Mouse (Mus musculus) hindbrain, embryonic 16.5 days (tissue): ENCODE measurements at regions not wholly inside any gene's neighbourhood (a gene's known extent, or its start where the extent isn't known, plus 50 kb on each side); places are given as distances from the start of the nearest gene placed in this dataset.
"Not testable (repeated sequence)": the region's sequence is repeated elsewhere in the genome, so short reads cannot be mapped to it uniquely, and the experiment has no call there.

Experiments used
- ATAC-seq: fragments of 200-750 bp; cut with Nextera tagmentation; 2 replicates; pipeline ENCODE4 v1.8.0; 2017; ENCODE audit warnings: moderate TSS enrichment, moderate library complexity
- H3K27ac ChIP-seq: fragments of 300-500 bp; sonication (generic); 2 replicates; pipeline ENCODE4 v1.5.1; 2014; ENCODE audit warnings: low read depth, mild to moderate bottlenecking, control low read depth, low read length, moderate library complexity
- H3K27me3 ChIP-seq: fragments of 300-500 bp; sonication (generic); replicated peaks from 2 replicates; pipeline ENCODE4 v1.6.1; 2014; ENCODE audit warnings: low read length; ENCODE audit not compliant: control insufficient read depth, insufficient read depth
- H3K36me3 ChIP-seq: fragments of 300-500 bp; sonication (generic); 2 replicates; pipeline ENCODE4 v1.6.1; 2014; ENCODE audit warnings: mild to moderate bottlenecking, low read length, moderate library complexity, mixed read lengths; ENCODE audit not compliant: control insufficient read depth, insufficient read depth
- H3K4me1 ChIP-seq: fragments of 300-500 bp; sonication (generic); 2 replicates; pipeline ENCODE4 v1.6.1; 2014; ENCODE audit warnings: low read depth, low read length; ENCODE audit not compliant: control insufficient read depth, insufficient read depth
- H3K4me2 ChIP-seq: fragments of 300-500 bp; sonication (generic); 2 replicates; pipeline ENCODE4 v1.6.1; 2014; ENCODE audit warnings: mild to moderate bottlenecking, low read length, control low read depth, moderate library complexity
- H3K4me3 ChIP-seq: fragments of 300-500 bp; sonication (generic); 2 replicates; pipeline ENCODE4 v1.5.1; 2014; ENCODE audit warnings: mild to moderate bottlenecking, low read length, control low read depth, moderate library complexity
- H3K9ac ChIP-seq: fragments of 300-500 bp; sonication (generic); 2 replicates; pipeline ENCODE4 v1.6.1; 2014; ENCODE audit warnings: low read depth, mild to moderate bottlenecking, control low read depth, low read length, moderate library complexity
- H3K9me3 ChIP-seq: fragments of 300-500 bp; sonication (generic); 2 replicates; pipeline ENCODE4 v1.6.1; 2014; ENCODE audit warnings: mild to moderate bottlenecking, low read length, moderate library complexity; ENCODE audit not compliant: control insufficient read depth
- WGBS: fragments of 180-500 bp; shearing (Covaris S2); extraction: QIAGEN DNeasy Blood & Tissue Kit; methylation state at CpG from one replicate; pipeline ENCODE4 v1.1.7; 2014; 5-methylcytosine and 5-hydroxymethylcytosine counted together

DNA sequence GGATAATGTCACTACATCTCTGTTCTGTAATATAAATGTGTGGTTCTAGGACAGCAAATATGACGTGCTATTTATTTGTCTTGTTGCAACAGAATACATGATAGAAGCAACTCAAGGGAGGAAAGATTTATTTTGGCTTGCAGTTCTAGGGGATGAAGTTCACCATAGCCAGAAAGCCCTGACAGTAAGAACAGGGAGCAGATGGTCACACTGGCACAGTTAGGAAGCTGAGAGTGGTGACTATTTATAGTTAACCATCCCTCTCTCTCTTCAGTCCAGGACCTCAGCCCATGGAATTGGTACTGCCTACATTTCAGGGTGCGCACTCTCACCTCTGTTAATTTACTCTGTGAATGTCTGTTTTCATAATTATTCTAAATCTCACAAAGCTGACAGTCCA is 678.5 kb upstream of the Gm19410 start:
- ATAC-seq: no peak
- Histone ChIP-seq H3K9me3 (no peaks in the 10 kb centered on the region; the same call in 1 of the 2 replicates), H3K27me3 (no peaks in the 10 kb centered on the region), H3K9ac (no peak overlapping the region), H3K4me2 (no peak overlapping the region), H3K27ac (no peak overlapping the region), H3K4me3 (no peak overlapping the region), H3K36me3 (no peaks in the 10 kb centered on the region), H3K4me1 (peaks cover 5% of the 10 kb centered on the region)
- WGBS: 94% methylated on average over 2 of the region's 2 CpGs

DNA sequence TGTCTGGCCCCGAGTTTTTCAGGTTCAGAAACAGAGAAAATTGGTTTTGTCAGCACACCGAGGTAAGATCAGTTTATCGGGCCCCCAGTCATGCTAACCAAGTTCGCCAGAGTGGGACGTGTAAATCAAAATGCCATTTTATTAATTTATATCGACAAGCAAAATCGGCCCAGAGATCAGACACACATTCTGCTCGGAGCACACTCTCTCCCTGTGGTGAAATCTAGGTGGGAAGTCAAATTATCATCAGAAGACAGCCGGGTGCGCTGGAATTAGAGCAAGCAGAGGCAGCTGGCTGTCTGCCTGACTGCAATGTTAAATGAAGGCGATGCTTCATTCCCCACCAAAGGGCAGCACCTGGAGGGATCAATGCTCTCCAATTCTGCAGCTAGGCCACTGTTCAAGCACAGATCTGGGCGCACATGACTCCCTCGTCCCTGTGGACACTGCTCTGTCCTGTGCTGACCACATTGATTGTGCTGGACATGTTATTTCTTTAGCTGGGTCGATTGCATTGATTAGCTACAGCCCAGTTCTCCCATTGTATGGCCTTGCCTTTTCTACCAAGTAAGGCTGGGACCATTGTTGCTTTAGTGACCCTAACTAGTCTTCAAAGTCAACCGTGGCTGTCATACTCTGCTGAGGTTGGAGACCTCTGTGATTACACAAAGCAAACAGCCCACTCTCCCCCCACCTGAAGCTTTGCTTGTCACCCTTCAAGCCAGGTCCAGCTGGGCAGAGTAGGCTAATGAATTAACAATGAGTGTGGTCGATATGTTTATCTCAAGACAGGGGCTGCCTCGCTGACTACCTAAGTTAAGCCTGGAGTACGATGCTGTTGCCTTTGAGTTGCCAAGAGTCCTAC is 677.0 kb upstream of the Gm19410 start:
- Histone ChIP-seq H3K9ac (no peak overlapping the region), H3K4me1 (peaks cover 5% of the 10 kb centered on the region), H3K27ac (peak overlapping the region; percentile 31; the same call in 1 of the 2 replicates), H3K4me2 (no peak overlapping the region), H3K27me3 (no peaks in the 10 kb centered on the region), H3K36me3 (no peaks in the 10 kb centered on the region), H3K9me3 (no peaks in the 10 kb centered on the region; the same call in 1 of the 2 replicates), H3K4me3 (no peak overlapping the region)
- 55% methylated on average over 18 of the region's 18 CpGs for WGBS
- ATAC-seq: no peak

DNA sequence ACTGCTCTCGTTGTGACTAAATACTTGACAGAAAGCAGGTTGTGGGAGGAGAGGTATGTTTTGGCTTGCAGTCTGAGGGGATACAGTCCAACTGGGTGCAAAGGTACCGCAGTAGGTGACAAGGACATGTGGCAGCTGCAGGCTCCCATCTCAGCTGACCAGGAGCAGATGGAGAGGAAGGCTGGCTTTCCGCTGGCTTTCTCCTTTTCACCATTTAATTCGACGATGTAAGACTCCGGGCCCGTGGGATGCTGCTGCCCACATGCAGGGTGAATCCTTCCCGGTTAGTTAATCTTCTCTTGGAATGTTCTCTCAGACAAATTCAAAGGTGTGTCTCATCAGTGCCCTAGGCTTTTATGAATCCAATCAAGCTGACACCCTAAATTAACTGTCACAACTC is 676.1 kb upstream of the Gm19410 start:
- Histone ChIP-seq H3K36me3 (no peaks in the 10 kb centered on the region), H3K4me2 (no peak overlapping the region), H3K9ac (no peak overlapping the region), H3K4me3 (no peak overlapping the region), H3K9me3 (no peaks in the 10 kb centered on the region; the same call in 1 of the 2 replicates), H3K27me3 (no peaks in the 10 kb centered on the region), H3K27ac (no peak overlapping the region), H3K4me1 (peaks cover 5% of the 10 kb centered on the region)
- WGBS: 88% methylated on average over 8 of the region's 8 CpGs
- ATAC-seq: no peak

DNA sequence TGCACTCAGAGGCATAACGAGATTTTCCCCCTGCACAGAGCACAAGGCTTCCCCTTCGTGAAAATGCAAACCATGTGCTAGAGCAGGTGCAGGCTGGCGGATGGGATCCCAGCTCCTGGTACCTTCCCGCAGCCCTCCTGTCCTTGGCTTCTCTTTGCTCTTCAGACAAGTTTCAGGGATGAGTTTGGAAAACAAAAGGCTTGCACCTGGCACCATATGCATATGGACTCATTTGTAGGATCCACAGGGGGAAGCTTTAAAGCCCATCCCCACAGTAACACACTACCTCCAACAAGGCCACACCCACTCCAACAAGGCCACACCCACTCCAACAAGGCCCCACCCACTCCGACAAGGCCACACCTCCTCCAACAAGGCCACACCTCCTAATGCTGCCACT is 663.9 kb upstream of the Gm19410 start:
- H3K36me3 ChIP-seq: no peaks in the 10 kb centered on the region
- no peaks in the 10 kb centered on the region for H3K4me1 ChIP-seq
- H3K4me2 ChIP-seq: no peak overlapping the region
- no peak overlapping the region for H3K9ac ChIP-seq
- no peak overlapping the region for H3K4me3 ChIP-seq
- 72% methylated on average over 5 of the region's 5 CpGs for WGBS
- no peak for ATAC-seq
- no peaks in the 10 kb centered on the region for H3K9me3 ChIP-seq
- no peak overlapping the region for H3K27ac ChIP-seq
- H3K27me3 ChIP-seq: no peaks in the 10 kb centered on the region

DNA sequence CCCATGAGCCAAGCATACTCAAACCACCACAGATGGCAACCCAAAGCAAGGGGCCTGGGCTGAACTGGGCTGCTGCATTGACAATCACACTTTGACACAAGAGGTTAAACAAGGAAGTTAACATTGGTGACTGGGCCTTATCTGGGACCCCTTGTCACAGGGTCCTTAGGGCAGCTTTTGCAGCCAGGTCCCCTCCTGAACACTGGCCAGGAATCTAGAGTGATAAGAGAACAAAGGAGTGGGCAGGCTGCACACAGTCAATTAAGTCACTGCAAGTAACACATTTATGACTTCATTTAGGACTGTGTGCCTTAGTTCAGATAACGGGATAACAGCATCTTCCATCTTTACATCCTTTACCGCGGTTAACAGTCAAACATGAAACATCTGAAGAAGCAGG is 663.5 kb upstream of the Gm19410 start:
- not testable (repeated sequence) for H3K4me1 ChIP-seq, H3K27ac ChIP-seq, ATAC-seq, H3K4me3 ChIP-seq, H3K9me3 ChIP-seq, H3K9ac ChIP-seq, H3K27me3 ChIP-seq, H3K4me2 ChIP-seq, H3K36me3 ChIP-seq
- WGBS: 94% methylated on average over 3 of the region's 3 CpGs

DNA sequence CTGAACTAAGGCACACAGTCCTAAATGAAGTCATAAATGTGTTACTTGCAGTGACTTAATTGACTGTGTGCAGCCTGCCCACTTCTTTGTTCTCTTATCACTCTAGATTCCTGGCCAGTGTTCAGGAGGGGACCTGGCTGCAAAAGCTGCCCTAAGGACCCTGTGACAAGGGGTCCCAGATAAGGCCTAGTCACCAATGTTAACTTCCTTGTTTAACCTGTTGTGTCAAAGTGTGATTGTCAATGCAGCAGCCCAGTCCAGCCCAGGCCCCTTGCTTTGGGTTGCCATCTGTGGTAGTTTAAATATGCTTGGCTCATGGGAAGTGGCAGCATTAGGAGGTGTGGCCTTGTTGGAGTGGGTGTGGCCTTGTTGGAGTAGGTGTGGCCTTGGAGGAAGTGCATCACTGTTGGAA is 661.1 kb upstream of the Gm19410 start:
- not testable (repeated sequence) for H3K36me3 ChIP-seq, H3K4me3 ChIP-seq, H3K4me1 ChIP-seq, H3K27me3 ChIP-seq, H3K9ac ChIP-seq, H3K4me2 ChIP-seq, H3K9me3 ChIP-seq, ATAC-seq, H3K27ac ChIP-seq

DNA sequence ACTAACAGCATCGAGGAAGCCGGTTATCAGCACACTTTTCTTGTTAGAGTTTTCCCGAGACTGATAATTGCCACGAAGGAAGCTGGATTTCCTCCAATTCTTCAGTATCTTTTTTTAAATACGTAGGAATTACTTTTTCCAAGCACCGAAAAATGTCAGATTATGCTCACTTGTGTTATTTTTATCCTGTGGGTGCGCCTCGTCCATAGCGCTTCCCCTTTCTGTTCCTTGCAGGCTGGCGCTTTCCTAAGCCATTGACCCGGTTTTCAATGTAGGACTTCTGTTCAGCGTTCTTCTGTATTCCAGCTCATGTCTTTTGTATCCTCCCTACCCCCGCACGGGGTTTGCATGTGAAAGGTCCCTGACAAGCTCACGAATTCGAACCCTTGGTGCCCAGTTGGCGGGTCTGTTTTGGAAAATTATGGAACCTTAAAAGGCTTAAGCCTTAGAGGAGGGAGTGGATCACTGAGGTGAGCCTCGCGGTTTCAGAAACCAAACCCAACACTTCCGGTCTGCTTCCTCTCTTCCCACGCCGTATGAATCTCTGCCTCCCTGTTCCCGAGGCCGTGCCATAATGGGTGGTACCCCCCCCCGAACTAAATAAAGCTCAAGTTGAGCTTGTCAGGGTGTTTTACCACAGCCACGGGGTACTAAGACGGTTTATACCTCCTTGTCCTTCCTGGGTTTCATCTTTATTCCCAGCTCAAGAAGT is 655.9 kb upstream of the Gm19410 start:
- Histone ChIP-seq H3K27me3 (no peaks in the 10 kb centered on the region), H3K36me3 (no peaks in the 10 kb centered on the region), H3K4me1 (0 out of 2 replicates have a peak, but pooled peaks cover 2% of the 10 kb centered on the region), H3K9ac (no peak overlapping the region), H3K4me2 (no peak overlapping the region), H3K4me3 (no peak overlapping the region), H3K27ac (no peak overlapping the region), H3K9me3 (no peaks in the 10 kb centered on the region)
- 81% methylated on average over 27 of the region's 27 CpGs for WGBS
- ATAC-seq: no peak

DNA sequence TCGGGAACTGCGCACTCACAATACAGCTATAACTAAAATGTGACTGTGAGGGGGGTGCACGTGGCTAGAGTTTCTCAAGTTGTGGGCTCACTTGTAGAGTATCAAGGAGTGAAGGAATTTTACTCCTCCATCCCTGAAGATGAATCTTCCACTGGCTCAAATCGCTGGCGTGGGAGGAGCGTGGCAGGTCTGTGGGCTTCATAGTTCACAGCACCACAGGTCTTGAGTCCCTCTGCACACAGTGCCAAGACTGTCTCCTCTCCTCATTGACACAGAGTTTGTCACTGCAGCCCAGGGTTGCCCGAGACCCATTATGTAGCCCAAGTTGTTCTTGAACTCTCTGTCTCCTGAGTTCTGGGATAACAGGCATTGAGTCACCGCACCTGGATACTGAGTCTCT is 655.3 kb upstream of the Gm19410 start:
- WGBS: 96% methylated on average over 8 of the region's 8 CpGs
- Histone ChIP-seq H3K9me3 (no peaks in the 10 kb centered on the region), H3K4me1 (0 out of 2 replicates have a peak, but pooled peaks cover 2% of the 10 kb centered on the region), H3K27me3 (no peaks in the 10 kb centered on the region), H3K4me2 (no peak overlapping the region), H3K36me3 (no peaks in the 10 kb centered on the region), H3K27ac (no peak overlapping the region), H3K9ac (no peak overlapping the region), H3K4me3 (no peak overlapping the region)
- ATAC-seq: no peak

DNA sequence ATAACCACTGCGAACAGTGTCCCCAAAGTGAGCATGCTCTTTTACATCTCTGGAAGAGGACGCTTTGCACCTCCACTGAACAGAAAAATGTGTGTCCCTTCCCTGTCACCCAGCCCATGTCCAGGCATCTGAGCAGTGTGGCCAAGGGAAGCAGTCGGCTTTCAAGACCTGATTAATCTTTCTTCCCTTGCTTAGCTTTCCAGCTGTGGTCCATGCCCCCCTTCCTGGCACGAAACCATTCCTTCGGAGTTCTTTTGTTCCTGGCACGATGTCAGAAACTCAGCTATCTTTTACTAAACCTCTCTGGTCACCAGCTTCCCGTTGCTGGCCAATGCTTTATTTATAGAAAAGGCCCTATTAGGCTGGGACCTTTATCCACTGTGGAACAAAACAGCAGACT is 654.5 kb upstream of the Gm19410 start:
- H3K4me2 ChIP-seq: no peak overlapping the region
- no peaks in the 10 kb centered on the region for H3K36me3 ChIP-seq
- H3K27me3 ChIP-seq: no peaks in the 10 kb centered on the region
- H3K9ac ChIP-seq: no peak overlapping the region
- no peak overlapping the region for H3K4me3 ChIP-seq
- no peak overlapping the region for H3K27ac ChIP-seq
- no peak for ATAC-seq
- 57% methylated on average over 7 of the region's 7 CpGs for WGBS
- 0 out of 2 replicates have a peak, but pooled peaks cover 2% of the 10 kb centered on the region for H3K4me1 ChIP-seq
- no peaks in the 10 kb centered on the region for H3K9me3 ChIP-seq
